Mouse (Mus musculus) kidney, postnatal 14 days (tissue): ENCODE data around the gene Zfp965.
"Not testable (repeated sequence)": the region's sequence is repeated elsewhere in the genome, so short reads cannot be mapped to it uniquely, and the experiment has no call there.

Source experiments
- DNase-seq: peaks from one replicate; pipeline ENCODE4 v3.0.0; 2022; ENCODE audit warnings: mixed read lengths

The Zfp965 gene

DNA sequence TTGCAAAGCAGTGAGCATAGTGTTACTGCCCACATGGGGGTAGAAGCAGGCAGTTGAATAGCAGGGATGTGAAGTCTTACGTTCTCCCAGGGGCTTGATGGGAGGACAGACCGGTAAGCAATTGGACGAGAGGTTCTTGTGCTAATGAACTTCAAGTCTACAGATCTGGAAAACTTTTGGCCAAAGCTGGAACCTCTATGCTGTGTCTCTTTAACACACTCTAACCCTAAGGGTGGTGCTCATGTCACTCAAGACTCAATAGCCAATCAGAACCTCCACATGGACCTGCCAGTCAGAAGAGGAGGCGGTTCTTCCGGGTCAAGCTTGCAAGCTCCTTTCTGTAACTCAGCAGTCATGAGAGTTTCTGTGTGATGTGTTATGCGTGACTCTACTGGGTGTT is at the start of gene Zfp965:
Gene Zfp965 (plus strand): TSS at position 301 of the 400 bp plus-strand sequence.
- not testable (repeated sequence) for DNase-seq

DNA sequence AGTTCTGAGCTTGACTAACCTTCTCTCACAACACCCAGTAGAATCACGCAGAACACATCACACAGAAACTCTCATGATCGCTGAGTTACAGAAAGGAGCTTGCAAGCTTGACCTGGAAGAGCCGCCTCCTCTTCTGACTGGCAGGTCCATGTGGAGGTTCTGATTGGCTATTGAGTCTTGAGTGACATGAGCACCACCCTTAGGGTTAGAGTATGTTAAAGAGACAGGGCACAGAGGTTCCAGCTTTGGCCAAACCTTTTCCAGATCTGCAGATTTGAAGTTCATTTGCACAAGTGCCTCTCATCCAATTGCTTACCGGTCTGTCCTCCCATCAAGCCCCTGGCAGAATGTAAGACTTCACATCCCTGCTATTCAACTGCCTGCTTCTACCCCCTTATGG is 34.1 kb upstream of the Zfp965 start, which contains the start of gene Gm4724:
Gene Gm4724 (minus strand): TSS at position 101 of the 400 bp plus-strand sequence.
- not testable (repeated sequence) for DNase-seq
